Mouse (Mus musculus) gastrocnemius, postnatal 36 days (tissue): ENCODE measurements around the gene Oscp1. TPM values are rescaled to one million over a fixed set of nuclear protein-coding genes. Genes with fewer than 3 reads are reported as not detected.

Experiments used
- DNase-seq, 2 experiments: peaks; one replicate each; pipeline ENCODE4 v3.0.0; 2022
- intact Hi-C: fragments of 180-260 bp; cut with DNase I; formaldehyde crosslinking; loops from one replicate; pipeline ENCODE4 v1.15.1; 2025
- long read RNA-seq, 2 experiments: library from polyadenylated mRNA; stranded (forward); transcript quantifications; one replicate each; pipeline ENCODE4 v2.0.0; 2021
- total RNA-seq, 2 experiments: library from RNA; stranded (reverse); gene quantifications; 2 replicates each; pipeline ENCODE4 v1.2.3; 2021

Oscp1 gene
- total RNA-seq, result 1 to 10 TPM; 1.2 to 2.5 TPM
- long read RNA-seq, experiment 1, partial matches to known transcripts, result 1 of 1 reads
- long read RNA-seq, experiment 1, other reads (novel, unspliced or antisense), result 0 of 1 reads
- long read RNA-seq, experiment 2, full-length matches to known transcripts, result 2 of 2 reads
- long read RNA-seq, experiment 2, partial matches to known transcripts, result 0 of 2 reads
- long read RNA-seq, experiment 2, other reads (novel, unspliced or antisense), result 0 of 2 reads

DNA sequence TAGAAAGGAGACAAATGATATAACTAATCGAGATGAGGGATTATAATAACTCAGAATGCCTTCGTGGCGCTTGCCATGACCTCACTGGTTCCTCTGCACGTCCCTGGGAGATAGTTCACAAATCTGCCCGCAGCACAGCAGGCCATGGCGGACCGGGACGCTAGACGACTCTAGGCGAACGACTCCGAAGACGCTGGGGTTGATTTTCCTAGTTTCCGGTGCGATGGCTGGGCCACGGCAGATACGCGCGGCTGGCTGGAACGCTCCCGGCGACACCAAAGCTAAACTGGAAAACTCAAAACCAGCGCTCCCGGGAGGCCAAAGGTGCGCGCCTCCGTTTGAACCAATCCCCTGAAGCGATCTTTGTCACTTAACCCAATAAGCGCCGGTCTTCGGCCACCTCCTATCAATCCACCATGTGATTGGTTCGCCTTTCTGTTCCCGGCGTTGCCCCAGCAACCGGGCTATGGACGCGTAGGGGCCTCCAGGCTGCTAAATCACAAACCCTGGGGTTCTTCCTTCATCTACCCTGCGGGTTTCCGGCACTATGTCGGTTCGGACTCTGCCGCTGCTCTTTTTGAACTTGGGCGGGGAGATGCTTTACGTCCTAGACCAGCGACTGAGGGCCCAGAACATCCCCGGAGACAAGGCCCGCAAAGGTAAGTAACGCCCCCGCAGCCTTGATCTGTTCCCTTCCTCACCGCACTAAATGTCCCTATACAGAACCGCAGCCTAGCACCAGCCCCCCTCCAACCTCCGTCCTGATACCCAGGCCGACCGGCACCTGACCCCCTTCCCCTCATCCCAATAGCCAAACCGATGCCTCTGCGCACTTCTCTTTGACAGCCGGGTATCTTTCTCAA is at the start of gene Oscp1:
Oscp1 (plus strand) TSS at position 432 of the 863 bp plus-strand sequence.
- intact Hi-C loops, result no loop called here
- DNase-seq, result peak; percentile 77

DNA sequence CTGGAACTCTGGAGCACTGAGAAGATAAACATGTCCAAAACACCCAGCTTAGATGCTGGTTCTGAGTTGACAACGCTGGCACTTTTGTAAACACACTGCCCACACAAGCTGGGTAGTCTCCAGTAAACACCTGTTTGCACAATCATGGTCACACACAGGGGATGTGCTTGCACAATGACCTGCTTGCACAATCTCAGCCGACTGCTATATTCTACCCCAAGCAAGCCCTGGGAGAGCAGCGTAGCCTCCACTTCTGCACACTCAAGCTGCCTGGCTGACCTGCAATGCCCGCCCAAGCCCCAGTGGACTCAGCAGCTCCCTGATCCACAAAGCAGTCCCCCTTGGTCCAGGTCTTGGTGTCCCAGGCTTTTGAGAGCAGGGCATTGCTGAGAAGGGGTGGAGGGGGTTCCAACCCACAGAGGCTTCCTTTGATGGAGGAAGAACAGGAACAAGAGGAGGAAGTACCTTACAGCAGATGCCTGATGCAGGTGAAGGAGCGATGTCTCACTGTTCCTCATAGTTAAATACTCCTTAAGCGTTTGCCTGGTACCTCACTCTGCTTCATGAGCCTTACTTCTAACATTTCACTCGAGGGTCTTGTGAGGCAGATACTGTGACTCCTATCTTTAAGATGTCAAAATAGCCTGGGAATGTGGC is 40.6 kb upstream of the Oscp1 start:
- DNase-seq, result no peak

DNA sequence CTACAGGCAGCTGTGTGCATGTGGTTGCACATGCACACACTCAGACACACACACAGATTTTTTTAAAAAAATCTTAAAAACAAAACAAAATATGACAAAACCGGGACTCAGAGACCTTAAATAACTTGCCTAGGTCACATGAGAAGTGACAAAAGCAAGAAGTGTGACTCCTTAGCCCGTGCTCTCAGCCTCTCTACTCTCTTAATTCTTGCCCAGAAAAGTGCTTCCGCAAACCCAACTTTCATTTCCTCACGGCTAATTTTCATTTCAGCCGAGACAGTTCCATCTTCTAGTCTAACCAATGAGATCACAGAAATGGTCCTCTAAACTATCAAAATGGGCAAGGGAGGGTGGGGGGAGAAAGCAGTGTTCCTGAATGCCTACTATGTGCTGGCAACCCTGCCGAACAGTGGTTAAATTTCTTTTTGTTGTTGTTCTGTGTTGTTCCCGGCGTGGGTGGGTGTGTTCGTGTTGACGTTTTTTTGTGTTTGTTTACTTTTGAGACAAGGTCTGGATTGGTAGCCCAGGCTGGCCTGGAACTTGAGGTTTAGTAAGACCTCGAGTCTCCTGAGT is 39.3 kb upstream of the Oscp1 start:
- DNase-seq, result no peak
- intact Hi-C loops, result no loop called here

More for the DNA sequence above, 40.6 kb upstream of the Oscp1 start:
- intact Hi-C loops, result no loop called here

DNA sequence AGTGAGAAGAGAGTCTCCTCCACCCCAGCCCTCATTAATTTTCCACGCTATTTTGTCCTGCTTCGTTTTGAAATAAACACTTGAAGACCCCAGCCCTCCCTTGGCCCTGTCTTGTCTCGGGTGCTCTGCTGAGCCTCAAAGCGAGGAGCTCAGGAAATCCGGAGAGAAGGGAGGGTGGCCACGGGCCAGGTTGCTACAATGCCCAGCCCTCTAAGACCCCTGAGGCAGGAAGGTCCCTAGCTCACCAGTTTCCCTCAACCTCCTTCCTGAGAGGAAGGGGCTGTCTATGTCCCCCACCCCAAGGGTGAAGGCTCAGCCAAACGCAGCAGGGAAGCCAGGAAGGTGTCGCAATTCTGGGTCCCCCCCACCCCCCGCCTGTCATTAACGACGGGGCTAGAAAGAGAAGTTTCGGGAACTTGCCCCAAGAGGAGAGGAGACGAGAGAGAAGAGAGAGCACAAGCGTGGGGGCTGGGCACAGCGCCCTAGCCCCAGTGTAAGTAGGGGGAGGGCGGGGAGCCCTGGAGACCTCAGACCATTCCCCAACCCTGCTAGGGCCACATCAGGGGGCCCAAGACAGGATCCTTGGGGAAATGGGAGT is 34.0 kb upstream of the Oscp1 start, which contains the start of gene Csf3r:
Csf3r (plus strand) TSS at position 248 of the 598 bp plus-strand sequence.
- intact Hi-C loops, result no loop called here
- no peak for DNase-seq

DNA sequence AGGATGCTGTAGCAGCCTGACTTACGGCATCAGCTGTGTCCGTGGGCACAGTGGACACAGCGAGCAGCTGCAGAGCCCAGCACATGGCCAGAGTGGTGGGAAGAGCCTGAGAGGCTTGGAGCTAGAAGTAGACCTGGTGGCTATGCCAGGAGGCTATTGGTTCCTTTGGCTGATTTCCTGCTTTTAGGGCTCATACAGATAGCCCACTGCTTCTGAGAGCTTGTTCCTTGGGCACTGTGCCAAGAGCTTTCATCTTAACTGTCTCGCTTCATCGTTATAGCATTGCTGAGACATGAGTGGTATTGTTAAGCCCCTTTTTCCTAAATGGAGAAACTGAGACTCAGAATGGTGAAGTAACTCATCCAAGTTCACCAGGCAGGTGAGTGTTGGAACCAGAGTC is 32.6 kb upstream of the Oscp1 start:
- intact Hi-C loops, result no loop called here
- no peak for DNase-seq

DNA sequence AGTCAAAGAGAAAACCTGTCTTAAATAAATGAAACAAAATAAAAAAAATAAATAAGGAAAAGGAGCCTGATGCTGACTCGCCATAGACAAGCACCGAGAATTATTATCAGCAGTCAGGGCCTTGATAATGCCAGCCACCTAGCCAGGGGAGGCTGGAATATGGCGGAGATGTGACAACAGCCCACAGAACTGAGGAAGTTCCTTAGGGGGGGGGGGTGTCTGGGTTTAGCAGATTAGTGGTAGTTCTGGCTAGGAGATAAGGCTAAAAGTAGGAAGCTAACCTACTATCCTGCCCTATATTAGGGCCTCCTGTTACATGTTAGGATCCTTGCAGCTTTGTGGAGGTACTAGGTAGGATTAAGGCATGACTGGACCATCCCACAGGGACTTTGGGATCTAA is 30.4 kb upstream of the Oscp1 start:
- intact Hi-C loops, result no loop called here
- no peak for DNase-seq

DNA sequence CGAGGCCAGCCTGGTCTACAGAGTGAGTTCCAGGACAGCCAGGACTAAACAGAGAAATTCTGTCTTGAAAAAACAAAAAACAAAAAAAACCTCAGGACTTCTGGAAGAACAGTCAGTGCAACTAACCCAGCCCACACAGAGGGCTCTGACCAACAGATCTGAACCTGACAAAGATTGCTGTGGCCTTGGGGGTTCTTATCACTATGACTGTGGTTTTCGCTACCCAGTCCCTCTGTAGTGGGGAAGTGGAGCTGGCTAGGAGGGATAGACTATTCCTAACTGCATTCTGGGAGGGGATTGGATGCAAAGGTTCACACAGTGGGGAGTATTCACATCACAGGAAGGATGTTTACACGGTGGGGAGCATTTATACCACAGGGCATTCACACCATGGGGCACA is 29.3 kb upstream of the Oscp1 start:
- intact Hi-C loops, result no loop called here
- DNase-seq, result no peak

DNA sequence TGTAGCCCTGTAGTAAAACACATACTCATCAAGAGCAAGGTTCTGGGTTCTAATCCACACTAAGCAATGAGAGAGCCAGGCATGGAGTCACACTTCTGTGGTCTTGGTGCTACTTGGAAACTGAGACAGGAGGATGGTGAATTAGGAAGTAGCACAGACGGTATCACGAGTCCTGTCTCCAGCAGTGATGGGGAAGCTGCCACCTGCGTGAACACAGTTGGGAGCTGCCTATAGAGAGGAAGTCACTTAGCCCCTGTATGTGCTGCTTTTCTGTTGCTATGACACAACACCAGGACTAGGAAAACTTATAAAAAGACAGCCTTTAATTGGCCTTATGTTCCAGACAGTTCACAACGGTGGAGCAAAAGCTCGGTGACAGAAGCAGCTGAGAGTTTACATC is 27.7 kb upstream of the Oscp1 start:
- intact Hi-C loops, result no loop called here
- no peak for DNase-seq

DNA sequence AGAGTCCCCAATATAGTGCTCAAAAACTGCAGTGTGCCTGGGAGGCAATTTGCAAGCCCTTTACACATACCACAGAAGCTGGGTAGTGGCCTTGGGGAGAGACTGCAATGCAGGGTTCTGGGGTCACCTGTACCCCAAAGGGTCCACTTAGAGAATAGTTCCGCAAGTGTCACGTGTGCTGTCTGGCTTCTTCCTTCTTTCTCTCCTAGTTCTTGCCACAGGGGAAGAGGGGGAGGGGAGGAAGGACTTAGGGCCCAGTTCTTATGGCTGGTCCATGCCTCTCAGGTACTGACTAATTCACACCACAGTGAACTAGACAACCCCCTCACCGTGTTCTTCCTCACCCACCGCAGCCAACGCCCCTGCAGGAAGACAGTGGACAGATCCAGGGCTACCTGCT is 23.0 kb upstream of the Oscp1 start:
- no peak for DNase-seq
- intact Hi-C loops, result no loop called here

DNA sequence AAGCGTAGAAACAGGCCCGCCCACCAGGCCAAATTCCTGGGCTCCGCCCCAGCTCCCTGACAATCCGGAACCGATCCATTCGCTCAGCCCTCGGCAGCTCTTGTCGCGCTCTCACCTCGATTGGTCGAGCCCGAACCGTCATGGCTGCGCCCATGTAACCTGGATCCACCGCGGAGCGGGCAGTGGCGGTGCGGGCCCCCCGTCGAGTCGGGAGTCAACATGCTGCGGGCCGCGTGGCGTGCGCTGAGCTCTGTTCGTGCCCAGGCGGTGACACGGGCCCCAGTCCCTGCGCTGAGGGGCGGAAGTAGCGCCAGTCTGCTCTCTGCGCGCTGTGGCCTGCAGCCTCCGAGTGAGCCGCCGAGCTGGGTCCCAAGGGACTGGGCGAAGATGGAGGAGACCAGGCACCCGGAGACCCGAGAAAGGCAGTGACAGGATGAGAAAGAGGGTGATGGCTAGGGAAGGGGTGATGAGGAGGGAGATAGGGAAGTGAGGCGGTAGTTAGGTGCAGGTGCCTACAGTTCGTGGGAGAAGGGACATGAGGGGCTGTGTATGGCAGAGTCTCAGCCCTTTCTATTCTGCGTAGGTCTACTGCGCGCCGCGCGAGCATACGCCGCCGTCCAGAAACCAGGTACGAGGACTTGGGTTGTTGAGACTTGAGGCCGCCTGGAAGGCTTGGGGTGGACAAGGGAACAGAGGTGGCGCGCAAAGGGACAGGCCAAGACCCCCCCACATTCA is 11.3 kb upstream of the Oscp1 start, which contains the start of gene Mrps15:
Mrps15 (plus strand) TSS at position 75 of the 735 bp plus-strand sequence.
- intact Hi-C loops, result no loop called here
- DNase-seq, result peak; percentile 79 to 81

DNA sequence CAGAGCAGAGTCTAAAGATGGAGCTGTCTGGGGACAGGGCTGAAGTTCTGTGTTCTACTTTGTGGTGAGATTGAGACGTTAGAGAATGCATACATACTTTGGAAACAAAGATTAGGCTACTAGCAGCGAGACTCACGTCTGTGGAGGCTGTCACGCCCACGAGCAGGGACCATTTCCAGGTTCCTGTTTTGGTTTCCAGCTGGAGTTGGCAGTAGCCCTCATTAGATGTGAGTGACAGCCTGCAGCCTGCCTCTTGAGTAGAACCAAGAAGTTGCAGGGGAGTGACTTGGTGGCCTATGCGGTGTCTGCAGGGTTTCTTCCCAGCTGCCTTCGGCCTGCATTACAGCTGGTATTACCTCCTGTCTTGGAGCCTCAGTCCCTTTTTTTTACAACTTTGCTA is 6.7 kb upstream of the Oscp1 start:
- intact Hi-C loops, result no loop called here
- DNase-seq, result no peak

DNA sequence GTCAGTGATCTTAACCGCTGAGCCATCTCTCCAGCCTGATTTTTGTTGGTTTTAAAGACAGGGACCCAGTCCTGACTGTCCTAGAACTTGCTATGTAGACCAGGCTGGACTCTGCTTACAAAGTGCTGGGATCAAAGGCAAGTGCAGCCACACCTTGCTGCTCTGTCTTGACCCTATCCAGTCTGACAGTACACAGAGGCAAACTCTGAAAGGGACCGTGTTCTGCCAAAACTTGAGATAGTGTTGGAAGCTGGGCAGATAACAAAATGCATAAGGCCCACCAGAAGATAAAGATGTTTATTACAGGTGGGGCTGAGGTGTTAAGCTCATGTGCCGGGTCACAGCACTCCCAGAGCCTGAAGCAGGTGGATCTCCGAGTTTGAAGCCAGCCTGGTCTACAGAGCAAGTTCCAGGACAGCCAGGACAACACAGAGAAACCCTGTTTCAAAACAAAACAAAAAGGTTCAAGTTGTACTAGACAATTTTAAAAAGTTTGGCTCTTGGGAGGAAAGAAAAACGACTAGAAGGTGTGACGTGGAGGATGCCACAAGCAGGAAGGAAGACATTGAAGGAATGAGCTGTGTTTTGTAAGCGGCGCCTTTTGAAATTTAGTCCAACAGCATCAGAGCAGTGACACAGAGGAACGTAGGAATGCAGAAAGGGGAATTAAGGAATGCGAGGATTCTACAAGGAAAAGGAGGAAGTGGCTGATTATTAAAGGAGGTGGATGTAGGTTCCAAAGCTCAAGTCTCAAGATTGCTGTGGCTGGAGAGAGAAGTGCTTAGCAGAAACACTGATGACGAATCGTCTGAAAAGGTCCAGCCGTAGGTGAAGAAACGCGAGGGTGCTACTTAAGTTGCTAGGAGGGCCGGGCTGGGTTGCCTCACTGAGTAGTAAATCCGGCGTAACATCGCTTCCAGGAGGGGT is 895 bp upstream of the Oscp1 start:
- intact Hi-C loops, result no loop called here
- no peak for DNase-seq

DNA sequence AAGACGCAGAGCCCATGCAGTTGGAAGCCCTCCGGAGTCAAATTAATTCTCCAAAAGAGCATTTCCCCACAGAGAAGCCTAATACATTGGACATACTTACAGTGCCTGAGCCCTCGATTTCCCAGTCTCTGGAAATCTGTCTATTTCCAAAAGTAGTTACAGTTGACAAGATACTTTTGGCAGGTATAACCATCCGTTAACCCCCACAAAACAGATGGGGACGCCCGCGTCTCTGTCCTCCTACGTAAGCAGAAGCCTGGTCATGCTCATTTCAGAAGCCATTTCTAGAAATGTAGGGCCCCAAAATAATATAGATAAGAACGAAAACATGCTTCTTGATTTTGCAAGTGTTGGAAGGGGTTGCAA is 615 bp downstream of the Oscp1 start:
- no peak for DNase-seq
- intact Hi-C loops, result no loop called here

DNA sequence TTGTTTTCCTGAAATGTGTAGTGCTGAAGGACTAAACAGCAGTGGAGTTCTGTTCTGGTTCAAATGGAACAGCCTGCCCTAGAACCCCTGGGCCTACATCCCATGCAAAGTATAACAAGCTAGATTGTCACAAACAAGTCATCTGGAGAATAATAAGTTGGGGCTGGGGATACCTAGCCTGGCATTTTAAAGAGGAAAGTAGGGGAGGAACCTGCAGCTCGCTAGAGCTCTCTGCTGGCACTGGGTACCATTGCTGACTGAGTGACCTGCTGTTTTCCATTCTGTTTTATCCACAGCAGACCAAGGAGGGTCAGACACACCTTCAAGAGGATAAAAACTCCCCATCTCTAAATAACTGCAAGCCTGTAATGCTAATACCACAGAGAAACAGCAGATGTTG is 4.5 kb downstream of the Oscp1 start:
- intact Hi-C loops, result no loop called here
- DNase-seq, result no peak

DNA sequence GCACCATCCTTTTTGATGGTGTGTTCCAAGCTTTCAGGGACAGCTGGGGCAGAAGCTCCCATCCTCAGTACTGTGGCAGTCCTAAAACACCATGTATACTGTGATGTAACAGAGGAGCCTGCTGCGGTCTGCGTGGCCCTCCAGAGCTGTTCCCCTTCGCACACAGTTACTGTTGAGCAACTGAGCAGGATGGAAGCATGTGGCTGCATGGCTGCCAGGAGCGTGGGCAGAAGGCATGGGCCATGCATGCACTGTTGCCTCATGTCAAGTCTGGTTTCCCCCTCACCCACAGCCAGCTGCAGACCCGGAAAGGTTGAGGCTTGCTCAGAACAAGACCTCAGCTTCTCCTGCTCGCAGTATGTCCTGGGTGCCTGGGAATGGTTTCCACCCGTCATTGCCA is 6.9 kb downstream of the Oscp1 start:
- intact Hi-C loops, result no loop called here
- DNase-seq, result no peak

DNA sequence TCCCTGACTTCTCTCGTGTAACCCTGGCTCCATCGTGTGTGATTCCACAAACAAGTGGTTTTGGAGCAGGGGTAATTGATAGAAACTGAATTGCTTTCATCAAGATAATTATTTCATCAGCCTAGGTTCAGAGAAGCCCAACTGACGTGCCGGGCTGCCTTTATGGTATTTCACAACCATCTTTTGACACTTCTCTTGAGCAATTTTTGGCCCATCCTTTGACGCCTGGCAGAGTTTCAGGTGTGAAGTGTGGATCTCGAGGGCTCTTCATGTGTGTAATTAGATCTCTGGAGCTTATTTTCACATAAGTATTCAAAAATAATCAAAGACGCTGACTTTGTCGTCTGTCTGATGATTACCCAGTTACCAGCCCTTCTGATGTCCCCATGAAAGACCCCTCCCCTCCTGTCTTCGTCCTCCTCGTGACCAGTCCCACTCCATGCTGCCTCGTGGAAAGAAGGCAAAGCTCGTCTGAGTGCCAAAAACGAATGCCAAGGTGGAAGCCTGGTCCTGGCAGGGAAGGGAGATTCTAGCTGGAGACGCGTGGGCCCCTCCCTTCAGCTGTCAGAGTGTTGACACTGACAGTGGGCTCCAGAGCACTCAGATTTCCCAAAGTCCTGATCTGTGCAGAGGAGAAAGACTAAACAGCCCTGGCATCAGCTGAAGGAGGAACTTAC is 9.2 kb downstream of the Oscp1 start:
- DNase-seq, result no peak
- intact Hi-C loops, result no loop called here

DNA sequence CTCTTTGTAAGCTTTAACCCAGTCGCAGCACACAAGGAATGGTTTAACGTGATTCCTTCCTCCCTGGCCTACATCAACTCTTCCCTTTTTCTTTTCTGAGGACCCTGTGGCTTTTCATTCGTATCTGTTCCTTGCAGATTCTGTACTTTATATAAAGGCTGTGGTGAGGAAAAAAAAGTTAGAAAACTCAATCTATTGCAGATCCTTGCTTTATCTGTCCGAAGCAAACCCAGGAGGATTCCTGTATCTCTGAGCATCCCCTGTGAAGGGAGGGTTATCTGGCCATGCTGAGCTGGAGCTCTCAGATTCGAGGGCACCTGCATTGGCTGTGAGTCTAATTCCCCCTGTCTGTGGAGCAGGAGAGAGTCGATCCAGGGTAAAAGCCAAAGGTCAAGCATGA is 10.5 kb downstream of the Oscp1 start:
- intact Hi-C loops, result no loop called here
- DNase-seq, result no peak

DNA sequence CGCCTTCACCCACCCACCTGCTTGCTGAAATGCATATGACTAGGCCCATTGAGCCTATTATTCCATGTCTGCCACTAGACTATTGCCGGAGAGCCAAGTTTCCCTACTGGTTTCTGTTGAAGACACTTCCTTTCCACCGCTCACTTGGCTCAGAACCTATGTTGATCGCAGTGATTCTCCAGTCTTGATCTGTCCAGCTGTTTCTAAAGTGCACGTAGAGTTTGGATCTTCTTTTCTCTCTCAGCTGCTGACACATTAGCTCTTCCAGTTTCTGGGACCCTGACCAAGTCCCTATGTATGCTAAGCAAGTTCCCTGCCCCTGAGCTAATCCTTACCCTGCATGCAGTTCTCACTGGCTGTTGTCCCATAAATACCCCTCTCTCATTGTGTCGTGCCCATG is 19.5 kb downstream of the Oscp1 start:
- intact Hi-C loops, result no loop called here
- DNase-seq, result no peak
